Mouse (Mus musculus) embryonic facial prominence, embryonic 14.5 days (tissue): ENCODE measurements around the gene Ncan. TPM values are rescaled to one million over a fixed set of nuclear protein-coding genes. Genes with fewer than 3 reads are reported as not detected.

Source experiments
- ATAC-seq: fragments of 200-750 bp; cut with Nextera tagmentation; 2 replicates; pipeline ENCODE4 v1.8.0; 2017; ENCODE audit warnings: low read depth, moderate number of reproducible peaks, moderate TSS enrichment
- DNase-seq: peaks from one replicate; pipeline ENCODE4 v3.0.0-alpha.2; 2015; ENCODE audit warnings: low spot score
- H3K27ac ChIP-seq: fragments of 300-500 bp; sonication (generic); replicated peaks from 2 replicates; pipeline ENCODE4 v1.5.1; 2014; ENCODE audit warnings: low read depth, mild to moderate bottlenecking, low read length, moderate library complexity
- H3K27me3 ChIP-seq: fragments of 300-500 bp; sonication (generic); replicated peaks from 2 replicates; pipeline ENCODE4 v1.6.1; 2014; ENCODE audit warnings: low read length; ENCODE audit not compliant: control insufficient read depth, insufficient read depth
- H3K36me3 ChIP-seq: fragments of 300-500 bp; sonication (generic); 2 replicates; pipeline ENCODE4 v1.6.1; 2014; ENCODE audit warnings: low read length, mixed read lengths; ENCODE audit not compliant: control insufficient read depth, insufficient read depth
- H3K4me1 ChIP-seq: fragments of 300-500 bp; sonication (generic); 2 replicates; pipeline ENCODE4 v1.6.1; 2014; ENCODE audit warnings: antibody characterized with exemption, low read length; ENCODE audit not compliant: control insufficient read depth, insufficient read depth
- H3K4me2 ChIP-seq: fragments of 300-500 bp; sonication (generic); 2 replicates; pipeline ENCODE4 v1.6.1; 2014; ENCODE audit warnings: low read depth, mild to moderate bottlenecking, low read length, moderate library complexity, mixed read lengths
- H3K4me3 ChIP-seq: fragments of 300-500 bp; sonication (generic); 2 replicates; pipeline ENCODE4 v1.5.1; 2014; ENCODE audit warnings: low read depth, mild to moderate bottlenecking, low read length
- H3K9ac ChIP-seq: fragments of 300-500 bp; sonication (generic); 2 replicates; pipeline ENCODE4 v1.6.1; 2014; ENCODE audit warnings: low read depth, mild to moderate bottlenecking, low read length, moderate library complexity, mixed read lengths
- H3K9me3 ChIP-seq: fragments of 300-500 bp; sonication (generic); 2 replicates; pipeline ENCODE4 v1.6.1; 2016; ENCODE audit warnings: low read length; ENCODE audit not compliant: control insufficient read depth
- WGBS: fragments of 180-500 bp; shearing (Covaris S2); extraction: QIAGEN DNeasy Blood & Tissue Kit; methylation state at CpG from one replicate; pipeline ENCODE4 v1.1.7; 2014; 5-methylcytosine and 5-hydroxymethylcytosine counted together
- polyA plus RNA-seq: library from polyadenylated mRNA; unstranded; fragments of >200 nt; fragmentation: Nextera tagmentation; extraction: Ambion mirVana; gene quantifications from 2 replicates; pipeline ENCODE4 v1.2.1, GENCODE M21; 2014

Ncan gene
- 1.1 and 1.2 TPM in 2 replicates for polyA plus RNA-seq

DNA sequence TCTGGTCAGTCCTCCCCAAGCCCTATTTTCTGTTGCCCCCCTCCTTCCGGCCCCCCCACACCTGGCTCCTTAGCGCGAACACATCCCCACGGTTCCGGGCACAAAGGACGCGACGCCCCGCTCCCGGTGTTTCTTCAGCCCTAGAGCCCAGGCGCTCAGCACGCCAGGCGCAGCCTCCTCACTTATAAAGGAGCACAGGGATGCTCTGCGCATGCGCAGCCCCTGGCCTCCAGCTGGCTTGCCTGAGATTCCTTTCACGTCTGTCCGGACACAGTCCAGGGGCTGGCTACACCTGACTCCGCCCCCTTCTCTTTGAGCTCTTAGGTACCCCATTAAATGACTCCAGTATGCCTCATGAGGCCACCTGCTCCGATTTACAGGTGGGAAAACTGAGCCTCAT is at the start of gene Ncan:
Ncan (minus strand) TSS at position 207 of the 400 bp plus-strand sequence.
- ATAC-seq (peak; percentile 65), DNase-seq (peak; percentile 86)
- H3K36me3 ChIP-seq: no peaks in the 10 kb centered on the region
- 1% methylated on average over 19 of the region's 19 CpGs for WGBS
- H3K4me2 ChIP-seq: peak within 1 kb of the TSS; percentile 48
- H3K9me3 ChIP-seq: no peaks in the 10 kb centered on the region
- H3K9ac ChIP-seq: peak within 1 kb of the TSS; percentile 51
- no peak within 1 kb of the TSS for H3K27ac ChIP-seq
- H3K4me1 ChIP-seq: no peaks in the 10 kb centered on the region
- H3K27me3 ChIP-seq: peaks cover 47% of the 10 kb centered on the region
- peak within 1 kb of the TSS; percentile 19 for H3K4me3 ChIP-seq

DNA sequence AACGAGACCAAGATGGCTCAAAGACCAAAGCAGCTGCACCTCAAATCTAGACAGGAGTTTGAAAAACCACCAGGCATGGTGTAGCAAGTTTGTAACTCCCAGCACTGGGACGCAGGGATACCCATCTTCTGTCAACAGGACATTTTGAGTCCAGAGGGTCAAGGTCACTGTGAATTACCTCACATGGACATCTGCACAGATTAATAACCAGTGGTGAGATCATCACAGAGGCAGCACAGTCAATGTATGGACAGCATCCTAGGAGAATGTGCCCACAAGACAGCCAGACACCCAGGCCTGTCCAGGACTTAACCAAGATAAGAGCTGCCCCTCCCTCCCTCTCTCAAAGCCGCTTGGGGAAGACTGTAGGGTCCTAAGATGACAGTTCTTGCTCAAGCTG is 49.4 kb upstream of the Ncan start:
- no peak overlapping the region for H3K4me3 ChIP-seq
- H3K4me1 ChIP-seq: peaks cover 12% of the 10 kb centered on the region; the same call in 1 of the 2 replicates
- no peak overlapping the region for H3K4me2 ChIP-seq
- H3K27ac ChIP-seq: no peak overlapping the region
- ATAC-seq: no peak
- no peaks in the 10 kb centered on the region for H3K36me3 ChIP-seq
- peaks cover 16% of the 10 kb centered on the region for H3K27me3 ChIP-seq
- no peak overlapping the region for H3K9ac ChIP-seq
- DNase-seq: no peak
- no peaks in the 10 kb centered on the region for H3K9me3 ChIP-seq
- WGBS: 77% methylated on average over 3 of the region's 3 CpGs

DNA sequence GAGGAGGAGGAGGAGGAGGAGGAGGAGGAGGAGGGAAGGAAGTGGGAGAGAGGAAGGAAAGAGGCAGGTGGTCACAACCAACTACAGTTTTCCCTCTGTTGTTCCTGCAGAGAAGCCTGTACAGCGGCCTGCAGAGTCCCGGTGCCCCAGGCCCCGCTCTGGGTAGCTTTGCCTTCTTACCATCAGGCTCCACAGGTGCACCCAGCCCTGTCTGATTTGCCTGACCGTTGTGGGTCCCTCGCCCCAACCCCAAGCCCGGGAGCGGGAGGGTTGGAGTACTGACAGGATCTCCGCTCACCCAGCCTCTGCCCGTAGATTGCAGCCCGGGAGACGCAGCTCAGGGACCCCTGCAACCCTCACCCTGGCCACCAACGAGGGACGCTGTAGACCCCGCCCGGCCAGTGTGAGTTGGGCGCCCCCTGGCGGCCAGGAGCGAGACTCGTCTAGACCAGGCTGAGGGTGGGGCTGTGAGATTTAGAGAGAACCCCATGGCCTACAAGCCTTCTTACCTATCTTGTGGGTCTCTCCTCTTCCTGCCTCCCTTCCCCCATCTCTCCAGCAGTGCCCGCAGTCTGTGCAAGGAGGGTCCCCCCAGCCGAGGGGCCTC is 45.9 kb upstream of the Ncan start:
- Histone ChIP-seq H3K4me2 (peak overlapping the region; percentile 54), H3K36me3 (no peaks in the 10 kb centered on the region), H3K9ac (peak overlapping the region; percentile 30; the same call in 1 of the 2 replicates), H3K27ac (no peak overlapping the region), H3K27me3 (peaks cover 19% of the 10 kb centered on the region), H3K4me1 (0 out of 2 replicates have a peak, but pooled peaks cover 2% of the 10 kb centered on the region), H3K4me3 (peak overlapping the region; percentile 22; the same call in 1 of the 2 replicates), H3K9me3 (no peaks in the 10 kb centered on the region)
- peak; percentile 89 for ATAC-seq
- DNase-seq: peak; percentile 65
- WGBS: 2% methylated on average over 11 of the region's 21 CpGs

DNA sequence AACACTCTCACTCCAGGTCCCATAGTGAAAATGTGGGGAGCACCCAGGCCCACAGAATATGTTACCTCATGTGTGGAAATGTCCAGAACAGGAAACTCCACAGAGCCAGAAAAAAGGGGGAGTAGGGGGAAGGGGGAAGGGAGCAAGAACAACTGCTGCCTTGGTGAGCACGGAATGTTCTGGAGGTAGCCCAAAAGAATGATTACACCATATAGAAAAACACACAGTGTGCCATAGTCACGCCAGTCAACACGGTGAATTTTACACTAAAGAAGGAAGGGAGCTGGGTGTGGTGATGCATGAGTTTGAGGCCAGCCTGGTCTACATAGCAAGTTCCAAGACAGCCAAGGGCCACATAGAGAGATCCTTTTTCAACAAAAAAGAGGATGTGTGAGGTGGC is 42.6 kb upstream of the Ncan start:
- no peak overlapping the region for H3K9ac ChIP-seq
- no peak for ATAC-seq
- no peaks in the 10 kb centered on the region for H3K36me3 ChIP-seq
- WGBS: 72% methylated on average over 3 of the region's 3 CpGs
- H3K27me3 ChIP-seq: peaks cover 19% of the 10 kb centered on the region
- DNase-seq: no peak
- no peak overlapping the region for H3K27ac ChIP-seq
- H3K4me1 ChIP-seq: no peaks in the 10 kb centered on the region
- no peak overlapping the region for H3K4me3 ChIP-seq
- H3K9me3 ChIP-seq: no peaks in the 10 kb centered on the region
- H3K4me2 ChIP-seq: no peak overlapping the region

DNA sequence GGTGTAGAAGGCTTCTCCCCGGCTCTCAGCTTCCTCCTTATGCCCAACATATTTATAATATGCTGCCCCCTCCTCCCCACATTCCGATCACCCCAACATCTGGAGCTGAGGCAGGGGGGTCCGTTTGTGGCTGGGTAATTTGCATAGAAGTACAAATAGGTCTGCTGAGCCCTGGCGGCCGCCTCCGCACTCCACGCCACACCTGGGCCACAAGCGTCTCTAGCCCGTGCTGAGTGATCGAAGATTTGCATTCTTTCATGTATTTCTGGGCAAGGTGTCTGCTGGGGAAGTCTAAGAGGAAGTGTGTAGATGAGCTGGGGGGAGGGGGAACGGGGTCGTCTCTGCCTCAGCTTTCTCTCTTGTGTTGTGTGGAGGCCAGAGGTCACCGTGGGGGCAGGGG is 39.3 kb upstream of the Ncan start:
- Histone ChIP-seq H3K27ac (no peak overlapping the region), H3K9ac (no peak overlapping the region), H3K4me2 (no peak overlapping the region), H3K4me3 (no peak overlapping the region), H3K27me3 (0 out of 2 replicates have a peak, but pooled peaks cover 2% of the 10 kb centered on the region), H3K36me3 (no peaks in the 10 kb centered on the region), H3K4me1 (no peaks in the 10 kb centered on the region), H3K9me3 (no peaks in the 10 kb centered on the region)
- ATAC-seq (no peak), DNase-seq (no peak)
- WGBS: 54% methylated on average over 13 of the region's 13 CpGs

DNA sequence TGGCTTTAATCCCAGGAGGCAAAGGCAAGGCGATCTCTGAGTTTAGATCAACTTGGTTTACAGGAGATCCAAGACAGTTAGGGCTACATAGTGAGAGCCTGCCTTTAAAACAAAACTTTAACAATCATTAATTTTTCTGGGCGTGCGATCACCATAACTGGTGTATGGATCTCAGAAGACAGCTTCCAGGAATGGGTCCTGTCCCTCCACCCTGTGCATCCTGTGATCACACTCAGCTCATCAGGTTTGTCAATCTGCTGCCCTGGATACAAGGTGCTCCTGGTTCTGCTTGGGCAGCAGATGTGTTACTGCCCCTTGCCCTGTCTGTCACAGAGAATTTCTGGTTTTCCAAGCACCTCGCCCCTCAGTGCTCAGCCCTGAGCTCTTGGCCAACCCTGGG is 38.5 kb upstream of the Ncan start:
- ATAC-seq (no peak), DNase-seq (no peak)
- Histone ChIP-seq H3K4me2 (no peak overlapping the region), H3K9ac (no peak overlapping the region), H3K36me3 (no peaks in the 10 kb centered on the region), H3K27ac (no peak overlapping the region), H3K4me1 (no peaks in the 10 kb centered on the region), H3K27me3 (no peaks in the 10 kb centered on the region), H3K9me3 (no peaks in the 10 kb centered on the region), H3K4me3 (no peak overlapping the region)
- WGBS: 85% methylated on average over 4 of the region's 4 CpGs

DNA sequence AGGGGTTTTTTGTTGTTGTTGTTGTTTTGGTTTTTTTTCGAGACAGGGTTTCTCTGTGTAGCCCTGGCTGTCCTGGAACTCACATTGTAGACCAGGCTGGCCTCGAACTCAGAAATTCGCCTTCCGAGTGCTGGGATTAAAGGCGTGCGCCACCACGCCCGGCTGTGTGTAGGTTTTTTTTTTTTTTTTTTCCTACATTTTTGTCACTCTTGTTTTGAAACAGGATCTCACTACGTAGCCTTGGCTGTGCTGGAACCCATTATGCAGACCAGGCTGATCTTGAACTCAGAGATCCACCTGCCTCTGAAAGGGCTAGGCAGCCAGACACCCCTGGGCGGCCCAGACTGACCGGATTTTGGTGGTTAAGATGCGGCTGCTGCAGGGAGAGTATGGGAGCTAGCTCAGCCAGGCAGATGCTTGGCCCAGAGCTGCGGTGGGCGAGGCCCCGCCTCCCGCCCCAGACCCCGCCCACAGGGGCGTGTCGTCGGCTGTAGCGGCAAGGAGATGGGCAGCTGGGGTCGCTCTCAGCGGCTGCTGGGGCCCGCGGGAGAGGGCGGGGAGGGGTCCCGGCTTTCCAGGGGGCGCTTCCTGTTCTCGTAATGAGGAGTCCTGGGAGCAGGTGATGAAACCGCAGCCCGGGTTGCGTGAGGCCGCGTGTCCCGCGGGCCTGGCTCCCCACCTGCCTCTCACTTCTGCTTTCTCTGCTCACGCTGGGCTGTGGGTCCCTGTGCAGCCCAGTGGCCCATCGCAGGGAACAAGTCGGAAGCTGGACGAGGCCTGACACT is 37.6 kb upstream of the Ncan start:
- Histone ChIP-seq H3K9me3 (no peaks in the 10 kb centered on the region), H3K27me3 (no peaks in the 10 kb centered on the region), H3K9ac (peak overlapping the region; percentile 62), H3K36me3 (no peaks in the 10 kb centered on the region), H3K27ac (0 out of 2 replicates have a peak overlapping the region, but pooled peaks have one; percentile 15), H3K4me3 (peak overlapping the region; percentile 50), H3K4me2 (peak overlapping the region; percentile 73), H3K4me1 (no peaks in the 10 kb centered on the region)
- DNase-seq: peak; percentile 87
- ATAC-seq: peak; percentile 94
- 17% methylated on average over 25 of the region's 40 CpGs for WGBS

DNA sequence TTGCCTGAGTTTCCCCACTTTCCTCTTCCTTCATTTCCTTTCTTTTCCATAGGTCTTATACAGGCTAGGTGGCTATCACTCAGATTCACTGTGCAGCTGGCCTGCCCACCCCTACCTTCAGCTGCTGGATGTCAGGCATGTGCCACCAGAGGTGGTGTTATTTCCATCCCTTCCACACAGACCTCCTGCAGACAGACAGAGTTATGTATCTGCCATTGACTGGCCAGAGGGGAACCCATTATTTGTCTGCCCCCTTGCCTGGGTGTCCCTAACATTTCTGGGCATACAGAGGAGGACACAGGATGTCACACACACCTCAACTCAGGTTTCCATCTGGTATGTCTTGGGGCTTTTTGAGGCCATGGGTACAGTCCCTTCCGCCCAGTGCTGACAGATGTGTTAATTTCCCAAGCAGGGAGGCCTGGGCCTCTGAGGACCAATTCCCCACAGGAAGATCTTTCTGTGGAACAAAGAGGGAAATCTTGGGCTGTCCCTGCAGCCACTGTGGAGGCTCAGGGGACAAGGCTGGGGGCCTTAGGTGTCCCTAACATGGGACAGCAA is 36.6 kb upstream of the Ncan start:
- Histone ChIP-seq H3K36me3 (no peaks in the 10 kb centered on the region), H3K4me2 (no peak overlapping the region), H3K9me3 (no peaks in the 10 kb centered on the region), H3K4me3 (no peak overlapping the region), H3K27me3 (no peaks in the 10 kb centered on the region), H3K9ac (no peak overlapping the region), H3K27ac (no peak overlapping the region), H3K4me1 (no peaks in the 10 kb centered on the region)
- ATAC-seq: no peak
- DNase-seq: no peak
- 87% methylated on average over 1 of the region's 1 CpGs for WGBS
